Mouse (Mus musculus): Measurements from ENCODE around the gene Cpa5. TPM values are rescaled to one million over a fixed set of nuclear protein-coding genes. Genes with fewer than 3 reads are reported as not detected.

The Cpa5 gene
- total RNA-seq, 2 experiments from 2014 or later: not detected

DNA sequence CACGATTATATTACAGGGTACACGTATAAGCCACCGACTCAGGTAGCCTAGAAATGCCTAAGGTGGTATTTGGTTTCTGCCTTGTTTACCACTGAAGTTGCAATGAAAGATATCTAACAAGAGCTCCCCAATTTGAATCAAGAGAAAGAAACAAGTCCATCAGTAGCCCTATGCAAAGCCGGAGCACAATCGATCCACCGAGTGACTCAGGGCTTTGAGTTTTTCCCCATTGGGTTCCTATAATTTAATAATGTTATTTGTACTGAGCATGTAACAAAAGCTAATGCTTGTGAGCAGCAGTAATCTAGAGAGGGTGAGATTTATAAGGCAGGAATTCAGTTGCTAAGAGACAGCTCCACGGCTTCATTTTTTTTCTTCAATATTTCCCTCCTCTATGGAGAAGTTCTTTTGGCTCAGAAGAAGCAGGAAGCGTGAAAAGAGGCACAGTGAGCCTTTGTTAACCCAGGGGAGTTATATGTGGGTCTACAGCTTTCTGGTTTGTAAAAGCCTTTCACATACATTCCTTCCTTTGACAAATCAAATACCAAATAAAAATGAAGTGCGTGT lies 64.0 kb downstream of the Cpa5 start:
- no peak for ATAC-seq (replicated peaks; ENCODE audit: low FRiP score, low TSS enrichment, poor library complexity, severe bottlenecking)

DNA sequence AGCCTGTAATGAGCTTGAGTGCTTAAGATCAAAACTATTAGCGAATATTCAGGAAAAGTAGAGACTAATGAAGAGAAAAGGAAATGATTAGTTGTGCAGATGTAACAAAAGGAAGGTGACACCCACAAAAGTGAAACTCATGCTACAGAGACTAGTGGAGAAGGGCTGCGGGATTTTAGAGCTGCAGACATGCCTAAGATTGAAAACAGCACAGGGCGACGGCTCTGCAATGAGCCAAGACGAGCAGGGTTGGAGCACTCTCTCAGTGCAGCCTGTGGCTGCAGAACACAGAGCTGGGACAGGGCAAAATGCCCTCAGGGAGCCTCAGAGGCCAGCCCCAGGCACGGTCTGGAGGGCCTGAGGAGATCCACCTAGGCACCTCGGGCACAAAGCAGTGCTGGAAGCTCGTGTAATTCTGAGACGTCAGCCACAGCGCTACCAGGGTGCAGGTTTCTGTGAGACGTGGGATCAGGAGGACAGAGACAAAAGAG lies 64.5 kb downstream of the Cpa5 start:
- ATAC-seq (replicated peaks; ENCODE audit: low FRiP score, low TSS enrichment, poor library complexity, severe bottlenecking): no peak; the same call in 1 of the 2 replicates

DNA sequence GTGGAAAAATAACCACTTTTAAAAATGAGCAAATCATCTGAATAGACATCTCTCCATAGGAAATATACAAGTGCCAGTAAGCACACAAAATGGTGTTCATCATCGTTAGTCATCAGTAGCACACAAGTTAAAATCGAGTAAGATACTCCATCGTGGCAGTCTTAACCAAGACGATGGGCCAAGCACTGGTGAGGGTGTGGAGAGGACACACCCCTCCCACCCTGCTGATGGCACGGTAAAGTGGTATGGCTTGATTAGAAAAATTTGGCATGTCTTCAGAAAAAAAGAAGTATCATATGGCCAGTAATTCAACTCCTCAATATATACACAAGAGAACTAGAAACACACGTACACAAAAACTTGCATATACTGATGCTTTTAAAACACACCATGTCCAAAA lies 65.7 kb downstream of the Cpa5 start:
- peak; percentile 86 for ATAC-seq (replicated peaks; ENCODE audit: low FRiP score, low TSS enrichment, poor library complexity, severe bottlenecking)

DNA sequence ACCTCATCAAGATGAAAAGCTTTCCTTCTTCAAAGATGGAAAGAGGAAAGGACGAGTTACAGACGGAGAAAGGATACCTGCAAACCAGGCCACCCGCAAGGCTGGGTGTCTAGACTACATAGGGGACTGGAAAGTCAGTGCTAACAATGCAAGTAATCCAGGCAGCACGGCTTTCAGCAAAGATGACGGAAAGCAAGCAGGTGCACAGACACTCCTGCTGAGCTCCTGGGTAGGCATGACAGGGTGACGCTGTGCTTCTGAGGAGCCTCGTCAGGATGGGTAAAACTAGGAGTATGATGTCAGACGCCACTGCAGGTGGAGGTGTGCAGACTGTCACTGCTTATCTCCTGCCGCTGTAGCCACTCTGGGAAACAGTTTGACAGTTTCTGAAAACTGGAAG lies 66.8 kb downstream of the Cpa5 start:
- no peak for ATAC-seq (replicated peaks; ENCODE audit: low FRiP score, low TSS enrichment, poor library complexity, severe bottlenecking)

DNA sequence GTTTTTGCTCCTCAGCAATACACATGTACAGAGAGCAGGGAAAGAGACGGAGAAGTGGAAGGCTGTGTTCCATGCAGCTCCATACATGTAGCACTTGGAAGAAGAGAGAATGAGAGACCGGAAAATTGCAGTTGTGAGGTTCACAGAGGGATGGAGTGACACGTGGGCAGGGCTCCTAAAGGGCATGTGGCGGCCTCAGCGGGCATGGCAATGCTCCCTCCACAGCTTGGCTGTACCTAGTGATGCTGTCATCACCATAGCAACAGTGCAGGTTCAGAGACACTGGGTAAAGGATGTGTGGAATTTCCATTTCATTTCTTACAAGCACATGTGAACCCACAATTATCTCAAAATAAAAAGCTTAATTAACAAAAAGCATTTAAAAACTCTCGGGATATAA lies 67.7 kb downstream of the Cpa5 start:
- ATAC-seq (replicated peaks; ENCODE audit: low FRiP score, low TSS enrichment, poor library complexity, severe bottlenecking): no peak

DNA sequence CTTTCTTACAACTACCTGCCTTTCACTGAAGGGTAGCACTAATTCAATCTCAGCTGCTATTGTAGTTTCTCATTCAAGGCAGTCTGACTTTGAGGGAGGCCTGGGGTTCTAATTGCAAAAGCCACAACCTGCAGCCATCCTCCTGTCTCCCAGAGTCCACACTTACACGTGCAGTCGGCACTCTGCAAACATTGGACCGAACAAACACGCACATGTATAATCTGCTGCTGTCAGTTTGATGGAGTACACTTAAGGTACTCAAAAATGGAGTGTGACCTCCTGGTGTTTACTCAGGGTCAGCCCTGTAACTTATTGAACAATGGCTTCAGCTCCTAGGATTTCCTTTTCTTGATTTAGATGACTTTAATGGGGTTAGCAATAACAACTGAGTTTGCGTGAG lies 68.8 kb downstream of the Cpa5 start:
- ATAC-seq (replicated peaks; ENCODE audit: low FRiP score, low TSS enrichment, poor library complexity, severe bottlenecking): no peak

DNA sequence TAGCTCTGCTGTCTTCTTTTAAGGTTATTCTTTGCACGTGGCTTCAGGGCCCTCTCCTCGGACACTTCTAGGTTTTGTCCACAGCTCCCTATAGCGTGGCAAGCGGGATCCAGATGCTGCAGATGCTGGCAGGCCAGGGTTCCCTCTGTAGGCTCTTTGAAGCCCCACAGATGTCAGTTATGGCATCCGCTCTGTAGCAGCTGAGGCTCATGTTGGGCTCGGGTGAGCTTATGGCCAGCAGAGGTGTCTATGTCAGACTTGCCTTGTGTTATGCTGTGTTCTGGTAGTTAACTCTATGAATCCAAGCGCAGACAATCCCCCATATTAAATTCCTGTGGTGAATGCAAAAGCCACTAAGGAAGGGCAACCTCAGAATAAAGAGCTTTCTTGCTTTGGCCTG lies 69.6 kb downstream of the Cpa5 start:
- ATAC-seq (replicated peaks; ENCODE audit: low FRiP score, low TSS enrichment, poor library complexity, severe bottlenecking): no peak

Other genes with a start within 250 kb of the Cpa5 start
- 28.3 and 46.1 TPM in 2 replicates for gene Zc3hc1, start 220.0 kb upstream of the Cpa5 start, total RNA-seq (2014; fragmentation: Nextera tagmentation)
- 41.6 and 50.0 TPM in 2 replicates for gene Zc3hc1, start 220.0 kb upstream of the Cpa5 start, total RNA-seq (2017)
- 27.3 and 29.0 TPM in 2 replicates for gene Klhdc10, start 209.1 kb upstream of the Cpa5 start, total RNA-seq (2014; fragmentation: Nextera tagmentation)
- gene Klhdc10, start 209.1 kb upstream of the Cpa5 start, total RNA-seq (2017): 45.0 and 48.6 TPM in 2 replicates
- 51.7 and 62.6 TPM in 2 replicates for gene Tmem209, start 101.2 kb upstream of the Cpa5 start, total RNA-seq (2014; fragmentation: Nextera tagmentation)
- gene Tmem209, start 101.2 kb upstream of the Cpa5 start, total RNA-seq (2017): 35.8 and 46.2 TPM in 2 replicates
- not detected in 2 replicates for gene Ssmem1, start 101.2 kb upstream of the Cpa5 start, total RNA-seq (2014; fragmentation: Nextera tagmentation)
- not detected in 2 replicates for gene Ssmem1, start 101.2 kb upstream of the Cpa5 start, total RNA-seq (2017)
- gene Cpa2, start 69.4 kb upstream of the Cpa5 start, total RNA-seq (2014; fragmentation: Nextera tagmentation): not detected in 2 replicates
- not detected in 2 replicates for gene Cpa2, start 69.4 kb upstream of the Cpa5 start, total RNA-seq (2017)
- not detected in 2 replicates for gene Cpa4, start 42.6 kb upstream of the Cpa5 start, total RNA-seq (2014; fragmentation: Nextera tagmentation)
- not detected in 2 replicates for gene Cpa4, start 42.6 kb upstream of the Cpa5 start, total RNA-seq (2017)
- not detected in 2 replicates for gene Cpa1, start 28.2 kb downstream of the Cpa5 start, total RNA-seq (2014; fragmentation: Nextera tagmentation)
- gene Cpa1, start 28.2 kb downstream of the Cpa5 start, total RNA-seq (2017): not detected in 2 replicates
- gene Cep41, start 82.7 kb downstream of the Cpa5 start, total RNA-seq (2014; fragmentation: Nextera tagmentation): 17.9 and 22.2 TPM in 2 replicates
- 11.7 and 12.0 TPM in 2 replicates for gene Cep41, start 82.7 kb downstream of the Cpa5 start, total RNA-seq (2017)
- not detected in 2 replicates for gene Mest, start 112.5 kb downstream of the Cpa5 start, total RNA-seq (2014; fragmentation: Nextera tagmentation)
- gene Mest, start 112.5 kb downstream of the Cpa5 start, total RNA-seq (2017): 0.94 TPM in 1 of 2 replicates, not detected in the other

Measured in megakaryocyte-erythroid progenitor cell, adult 5-6 weeks (primary cell).